Mouse (Mus musculus) left cerebral cortex, postnatal 4 days (tissue): ENCODE measurements around the gene Cdkn2d. TPM values are rescaled to one million over a fixed set of nuclear protein-coding genes. Genes with fewer than 3 reads are reported as not detected.
"Not testable (repeated sequence)": the region's sequence is repeated elsewhere in the genome, so short reads cannot be mapped to it uniquely, and the experiment has no call there.

Experiments used
- DNase-seq: peaks from one replicate; pipeline ENCODE4 v3.0.0-alpha.2; 2022
- intact Hi-C: fragments of 180-260 bp; cut with DNase I; formaldehyde crosslinking; loops from one replicate; pipeline ENCODE4 v1.15.1; 2025
- total RNA-seq, 2 experiments: library from RNA; stranded (reverse); gene quantifications; 2 replicates each; pipeline ENCODE4 v1.2.3; 2021

Cdkn2d gene
- total RNA-seq, 2 experiments from 2014 or later: 58.3 to 63.6 TPM

- intact Hi-C loops: no loop called here
- DNase-seq: no peak
Measured at GRCm38 (mm10) chr9:21277776-21278175, 13.4 kb downstream of the Cdkn2d start.

- no peak for DNase-seq
- intact Hi-C loops: no loop called here
Measured at GRCm38 (mm10) chr9:21276307-21276706, 14.9 kb downstream of the Cdkn2d start.

GRCm38 (mm10) chr9:21275727-21276126, 15.5 kb downstream of the Cdkn2d start:
- intact Hi-C loops: no loop called here
- no peak for DNase-seq

- intact Hi-C loops: no loop called here
- no peak for DNase-seq
Measured at GRCm38 (mm10) chr9:21275013-21275710, 16.0 kb downstream of the Cdkn2d start.

- no peak for DNase-seq
- intact Hi-C loops: no loop called here
Measured at GRCm38 (mm10) chr9:21274336-21274735, 16.9 kb downstream of the Cdkn2d start.

GRCm38 (mm10) chr9:21273520-21274228, 17.5 kb downstream of the Cdkn2d start:
- DNase-seq: no peak
- intact Hi-C loops: no loop called here

GRCm38 (mm10) chr9:21273094-21273493, 18.1 kb downstream of the Cdkn2d start:
- intact Hi-C loops: no loop called here
- no peak for DNase-seq

- no peak for DNase-seq
- intact Hi-C loops: no loop called here
Measured at GRCm38 (mm10) chr9:21272391-21272790, 18.8 kb downstream of the Cdkn2d start.

GRCm38 (mm10) chr9:21269590-21269989, 21.6 kb downstream of the Cdkn2d start:
- DNase-seq, intact Hi-C loops: not testable (repeated sequence)

- DNase-seq: no peak
- intact Hi-C loops: no loop called here
Measured at GRCm38 (mm10) chr9:21268305-21268704, 22.9 kb downstream of the Cdkn2d start.

- DNase-seq: no peak
- intact Hi-C loops: no loop called here
Measured at GRCm38 (mm10) chr9:21266889-21267288, 24.3 kb downstream of the Cdkn2d start.

- DNase-seq: no peak
- intact Hi-C loops: no loop called here
Measured at GRCm38 (mm10) chr9:21265611-21266010, 25.6 kb downstream of the Cdkn2d start.

GRCm38 (mm10) chr9:21265000-21265561, 26.1 kb downstream of the Cdkn2d start, which contains the start of gene Atg4d:
TSS of gene Atg4d (plus strand) at chr9:21265293.
- intact Hi-C loops: no loop called here

GRCm38 (mm10) chr9:21264272-21264999, 26.8 kb downstream of the Cdkn2d start:
- intact Hi-C loops: no loop called here
- DNase-seq: no peak

More at GRCm38 (mm10) chr9:21265000-21265561, 26.1 kb downstream of the Cdkn2d start, which contains the start of gene Atg4d:
- DNase-seq: peak; percentile 100

GRCm38 (mm10) chr9:21261831-21262230, 29.4 kb downstream of the Cdkn2d start:
- DNase-seq: no peak
- intact Hi-C loops: no loop called here

GRCm38 (mm10) chr9:21260491-21261040, 30.6 kb downstream of the Cdkn2d start:
- intact Hi-C loops: no loop called here
- DNase-seq: no peak

- DNase-seq, intact Hi-C loops: not testable (repeated sequence)
Measured at GRCm38 (mm10) chr9:21256349-21256748, 34.9 kb downstream of the Cdkn2d start.

- intact Hi-C loops: no loop called here
Measured at GRCm38 (mm10) chr9:21254690-21255089, 36.5 kb downstream of the Cdkn2d start.

GRCm38 (mm10) chr9:21251116-21251735, 40.0 kb downstream of the Cdkn2d start:
- DNase-seq: no peak
- intact Hi-C loops: no loop called here

More at GRCm38 (mm10) chr9:21254690-21255089, 36.5 kb downstream of the Cdkn2d start:
- DNase-seq: no peak

- DNase-seq: peak; percentile 58
- intact Hi-C loops: no loop called here
Measured at GRCm38 (mm10) chr9:21250509-21250908, 40.7 kb downstream of the Cdkn2d start.
